Mouse (Mus musculus) kidney, adult 8-10 months (tissue): ENCODE data around the gene Map4k4.

ENCODE experiments used
- DNase-seq, 2 experiments: peaks; one replicate each; pipeline ENCODE4 v3.0.0; 2022

Map4k4 gene

GRCm38 (mm10) chr1:39900181-39901005 is at the start of gene Map4k4:
Gene Map4k4 (plus strand): TSS chr1:39900913.
- DNase-seq, result peak; percentile 57 to 62

DNA sequence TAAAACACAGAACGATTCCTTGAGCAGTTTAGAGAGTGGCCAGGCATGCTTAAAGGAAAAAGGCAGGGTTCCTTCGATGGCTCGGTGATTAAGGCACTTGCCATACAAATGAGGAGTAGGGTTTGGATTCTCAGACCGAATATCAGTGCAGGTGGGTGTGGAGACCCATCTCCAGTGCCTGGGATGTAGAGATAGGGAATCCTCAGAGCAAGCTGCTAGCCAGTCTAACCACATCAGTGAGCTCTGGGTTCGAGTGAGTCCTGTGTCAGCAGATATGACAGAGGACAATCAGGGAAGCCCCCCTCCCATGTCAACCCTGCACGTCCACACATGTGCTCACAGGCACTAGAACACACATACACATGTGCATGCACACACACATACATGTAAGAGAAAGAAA is 44.8 kb upstream of the Map4k4 start:
- no peak for DNase-seq

DNA sequence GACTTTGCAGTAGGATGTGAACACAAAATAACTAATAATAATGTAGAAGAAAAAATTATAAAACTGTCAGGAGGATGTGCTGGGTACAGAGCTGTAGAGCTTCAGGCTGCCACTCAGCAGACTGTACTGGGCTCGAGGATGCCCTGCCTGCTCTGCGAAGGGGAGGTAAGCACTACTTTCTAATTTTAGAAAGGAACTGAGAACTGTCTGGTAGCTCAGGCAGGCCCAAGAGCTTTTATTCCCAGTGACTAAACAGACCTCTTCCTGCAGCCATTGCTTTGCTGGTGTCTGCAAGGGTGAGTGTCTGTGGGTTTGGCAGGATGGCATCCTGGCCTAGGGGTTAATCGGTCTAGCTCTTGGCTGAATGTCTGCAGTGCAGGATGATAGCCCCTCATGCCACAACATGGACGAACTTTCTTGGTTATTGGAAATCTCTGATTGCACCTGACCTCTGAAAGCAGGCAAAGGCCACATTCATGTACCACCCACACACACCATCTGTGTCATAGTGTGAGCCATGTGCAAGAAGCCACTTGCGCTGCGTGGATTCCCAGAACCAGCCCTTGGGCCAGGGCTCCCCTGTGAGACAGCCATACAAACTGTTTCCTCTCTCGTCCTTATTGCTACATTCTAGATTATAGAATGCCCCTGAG is 43.8 kb upstream of the Map4k4 start:
- DNase-seq, result no peak

GRCm38 (mm10) chr1:39857448-39857820 is 43.3 kb upstream of the Map4k4 start:
- DNase-seq, result no peak

GRCm38 (mm10) chr1:39859213-39859612 is 41.5 kb upstream of the Map4k4 start:
- no peak for DNase-seq

GRCm38 (mm10) chr1:39866367-39867141 is 34.2 kb upstream of the Map4k4 start:
- DNase-seq, result no peak

- no peak for DNase-seq
Observed at GRCm38 (mm10) chr1:39867142-39867525, 33.6 kb upstream of the Map4k4 start.

- peak; percentile 50 to 53 for DNase-seq
Observed at GRCm38 (mm10) chr1:39867966-39868593, 32.6 kb upstream of the Map4k4 start.

DNA sequence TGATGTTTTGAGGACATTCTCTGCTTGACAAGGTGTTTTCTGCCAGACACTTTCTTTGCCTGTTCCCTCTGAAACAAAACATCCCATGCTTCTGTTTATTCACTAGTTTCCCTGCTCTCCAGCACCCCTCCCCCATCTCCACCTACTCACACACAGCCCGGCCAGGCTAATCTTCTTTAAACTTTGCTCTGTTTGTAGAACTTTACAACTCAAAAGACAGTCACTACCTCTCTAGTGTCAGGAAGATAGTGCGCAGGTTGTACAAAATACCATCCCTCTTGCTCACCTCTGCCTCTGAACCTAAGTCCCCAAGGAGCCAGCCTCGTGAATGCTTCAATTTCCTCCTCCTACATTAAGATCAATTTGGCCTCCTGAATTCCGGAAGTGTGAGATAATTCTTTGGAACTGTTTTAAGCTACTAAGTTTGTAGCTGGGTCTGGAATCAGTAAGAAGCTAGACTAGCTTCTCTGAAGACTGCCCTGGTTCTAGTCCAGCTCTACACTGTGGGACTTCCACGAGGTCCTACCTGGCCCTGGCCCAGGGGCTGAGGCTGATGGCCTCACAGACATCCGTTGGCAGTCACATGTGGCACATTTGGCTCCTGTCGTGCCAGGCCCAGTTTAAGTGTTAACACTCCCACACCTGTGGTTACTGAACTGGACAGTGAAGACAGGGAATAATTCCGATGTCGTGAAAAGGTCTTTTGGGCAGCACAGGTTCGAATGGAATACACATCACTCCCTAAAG is 31.7 kb upstream of the Map4k4 start:
- DNase-seq, result no peak

- no peak for DNase-seq
Observed at GRCm38 (mm10) chr1:39869721-39870201, 31.0 kb upstream of the Map4k4 start.

- no peak for DNase-seq
Observed at GRCm38 (mm10) chr1:39877981-39878380, 22.7 kb upstream of the Map4k4 start.

DNA sequence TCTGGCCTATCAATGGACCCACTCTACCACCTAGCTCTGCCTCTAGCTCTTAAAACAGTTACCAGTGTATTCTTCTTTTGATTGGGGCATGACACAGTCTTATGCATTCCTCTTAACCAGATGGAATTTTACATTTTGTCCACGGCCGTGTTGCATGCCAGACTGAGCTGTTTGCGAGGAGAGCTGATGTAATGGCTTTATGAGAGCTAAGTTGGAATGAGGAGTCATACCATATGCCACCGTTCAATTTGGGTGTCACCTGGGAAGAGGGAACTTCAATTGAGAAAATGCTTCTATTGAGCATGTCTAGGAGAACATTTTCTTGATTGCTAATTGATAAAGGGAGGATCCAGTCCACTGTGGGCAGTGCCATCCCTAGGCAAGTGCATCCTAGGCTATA is 18.2 kb upstream of the Map4k4 start:
- DNase-seq, result no peak

GRCm38 (mm10) chr1:39884803-39885515 is 15.8 kb upstream of the Map4k4 start:
- no peak for DNase-seq

DNA sequence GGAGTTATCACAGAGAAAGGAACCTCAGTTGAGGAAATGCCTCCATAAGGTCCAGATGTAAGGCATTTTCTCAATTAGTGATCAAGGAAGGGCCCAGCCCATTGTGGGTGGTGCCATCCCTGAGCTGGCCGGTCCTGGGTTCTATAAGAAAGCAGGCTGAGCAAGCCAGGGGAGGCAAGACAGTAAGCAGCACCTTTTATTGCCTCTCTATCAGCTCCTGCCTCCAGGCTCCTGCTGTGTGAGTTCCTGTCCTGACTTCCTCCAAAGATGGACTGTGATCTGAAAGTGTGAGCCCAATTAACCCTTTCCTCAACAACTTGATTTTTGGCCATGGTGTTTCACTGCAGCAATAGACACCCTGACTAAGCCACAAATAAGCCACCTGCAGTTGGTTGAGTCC is 12.7 kb upstream of the Map4k4 start:
- DNase-seq, result no peak

DNA sequence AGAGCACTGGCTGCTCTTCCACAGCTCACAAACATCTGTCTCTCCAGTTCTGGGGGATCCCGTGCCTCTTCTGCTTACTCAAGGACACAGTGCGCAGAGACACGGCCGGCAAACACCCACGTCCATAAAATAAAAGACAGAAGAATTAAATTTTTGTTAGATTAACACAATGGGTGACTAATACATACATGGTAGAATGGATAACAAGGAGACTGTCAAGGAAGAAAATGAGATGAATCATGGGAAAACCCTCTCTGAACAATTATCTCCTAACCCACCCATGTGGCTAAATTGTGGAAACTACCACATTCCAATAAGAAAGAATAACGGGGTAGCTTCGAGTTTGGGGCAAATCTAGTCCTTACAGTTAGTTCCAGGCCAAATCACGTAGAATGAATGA is 11.3 kb upstream of the Map4k4 start:
- DNase-seq, result no peak

- DNase-seq, result no peak
Observed at GRCm38 (mm10) chr1:39889973-39890372, 10.7 kb upstream of the Map4k4 start.

DNA sequence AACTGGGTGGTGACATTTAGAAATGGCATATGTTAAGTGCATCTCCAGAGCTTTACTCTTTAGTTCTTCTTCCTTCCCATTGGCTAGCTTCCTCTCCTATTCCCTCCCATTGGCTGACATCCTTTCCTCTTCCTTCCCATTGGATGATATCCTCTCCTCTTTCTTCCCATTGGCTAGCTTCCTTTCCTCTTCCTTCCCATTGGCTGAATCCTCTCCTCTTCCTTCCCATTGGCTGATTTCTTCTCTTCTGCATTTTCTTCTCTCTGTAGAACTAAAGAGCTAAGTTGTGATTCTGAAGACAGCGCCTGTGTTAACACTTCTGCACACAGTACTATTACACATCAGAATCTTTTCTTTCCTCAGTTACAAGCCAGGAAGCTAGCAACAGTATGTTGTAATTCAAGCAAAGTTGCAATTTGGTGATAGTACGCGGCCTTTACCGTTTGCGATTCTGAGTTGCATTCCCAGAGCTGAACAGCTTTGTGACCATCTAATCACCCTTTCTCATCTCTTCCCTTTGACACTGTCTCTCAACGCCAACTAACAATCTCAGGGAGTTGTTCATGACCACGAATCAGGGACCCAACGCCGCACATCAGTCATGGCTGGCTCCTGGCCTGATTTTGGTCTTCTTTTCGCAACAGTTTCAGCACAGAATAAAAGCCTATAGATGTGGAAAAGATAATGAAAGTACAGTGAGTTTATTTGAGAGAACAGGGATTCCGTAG is 7.4 kb upstream of the Map4k4 start:
- DNase-seq, result no peak

DNA sequence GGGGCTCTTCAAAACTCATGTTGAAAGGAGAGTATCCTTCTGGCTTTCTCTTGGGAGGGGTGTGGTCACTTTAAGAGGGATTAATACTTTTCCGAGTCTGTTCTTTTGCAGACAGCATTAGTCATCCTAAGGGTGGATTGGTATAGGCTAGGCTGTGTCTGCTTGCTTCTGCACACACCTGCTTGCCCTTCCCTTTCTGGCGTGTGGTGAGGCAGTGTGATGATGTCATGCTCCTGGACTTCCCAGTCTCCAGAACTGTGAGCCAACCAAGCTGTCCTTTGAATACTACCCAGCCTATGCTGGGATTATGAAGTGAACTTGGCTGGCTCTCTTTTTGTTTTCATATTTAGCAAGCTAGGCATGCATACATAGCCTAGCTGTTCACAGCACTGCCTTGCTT is 5.6 kb upstream of the Map4k4 start:
- DNase-seq, result no peak

DNA sequence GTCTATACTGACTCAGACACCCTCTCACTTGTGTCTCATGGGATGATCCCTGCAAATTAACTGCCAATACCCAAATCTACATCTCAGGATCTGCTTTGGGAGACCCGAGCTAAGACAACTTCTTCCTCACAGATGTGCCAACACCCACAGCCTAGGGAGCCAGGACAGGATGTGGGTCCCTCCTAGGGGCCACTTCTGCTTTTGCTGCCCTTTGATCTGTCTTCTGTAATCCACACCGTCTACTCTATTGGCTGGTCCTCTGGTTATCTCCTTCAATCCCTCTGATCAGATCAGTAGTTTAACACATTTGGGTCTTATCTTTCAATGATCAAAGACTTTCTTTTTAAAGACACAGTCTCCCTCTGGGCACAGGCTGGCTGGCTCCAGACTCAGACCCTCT is 5.2 kb upstream of the Map4k4 start:
- DNase-seq, result no peak

GRCm38 (mm10) chr1:39896581-39896980 is 4.1 kb upstream of the Map4k4 start:
- DNase-seq, result no peak

GRCm38 (mm10) chr1:39898686-39899085 is 2.0 kb upstream of the Map4k4 start:
- no peak for DNase-seq
